Mouse (Mus musculus) splenic B cell, adult 2 months (primary cell): ENCODE data around the gene 2310022A10Rik.

ENCODE experiments used
- DNase-seq: peaks from one replicate; pipeline ENCODE4 v3.0.0-alpha.2; 2011; ENCODE audit warnings: low read depth, low spot score
- H3K27me3 ChIP-seq: 2 replicates; pipeline ENCODE4 v1.6.1; 2012; ENCODE audit warnings: mild to moderate bottlenecking, low read length, moderate library complexity, mixed read lengths; ENCODE audit not compliant: control insufficient read depth, poor library complexity, insufficient read depth, severe bottlenecking
- H3K36me3 ChIP-seq: 2 replicates; pipeline ENCODE4 v1.6.1; 2012; ENCODE audit warnings: mild to moderate bottlenecking, low read length, moderate library complexity, mixed read lengths; ENCODE audit not compliant: control insufficient read depth, poor library complexity, insufficient read depth, severe bottlenecking

2310022A10Rik gene

DNA sequence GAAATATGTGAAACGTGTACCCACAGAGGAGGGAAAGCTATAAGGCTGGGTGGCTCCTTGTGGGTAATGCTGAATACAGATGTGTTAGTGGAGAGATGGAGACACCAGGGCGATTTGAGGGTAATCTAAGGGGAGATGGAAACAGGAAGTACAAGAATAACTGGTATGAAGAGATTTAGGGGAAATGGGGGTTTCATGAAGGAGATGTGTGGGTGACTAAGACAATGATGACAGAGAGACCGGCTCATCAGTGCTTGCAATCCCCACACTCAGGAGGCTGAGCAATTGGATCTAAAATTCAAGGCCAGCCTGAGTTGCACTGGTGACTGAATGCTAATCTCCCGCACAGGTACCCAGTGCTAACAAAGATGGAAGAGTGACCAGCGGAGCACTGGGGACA, 963 bp upstream of the 2310022A10Rik start:
- Histone ChIP-seq H3K27me3 (no peaks in the 10 kb centered on the region), H3K36me3 (no peaks in the 10 kb centered on the region)
- peak; percentile 52 for DNase-seq

DNA sequence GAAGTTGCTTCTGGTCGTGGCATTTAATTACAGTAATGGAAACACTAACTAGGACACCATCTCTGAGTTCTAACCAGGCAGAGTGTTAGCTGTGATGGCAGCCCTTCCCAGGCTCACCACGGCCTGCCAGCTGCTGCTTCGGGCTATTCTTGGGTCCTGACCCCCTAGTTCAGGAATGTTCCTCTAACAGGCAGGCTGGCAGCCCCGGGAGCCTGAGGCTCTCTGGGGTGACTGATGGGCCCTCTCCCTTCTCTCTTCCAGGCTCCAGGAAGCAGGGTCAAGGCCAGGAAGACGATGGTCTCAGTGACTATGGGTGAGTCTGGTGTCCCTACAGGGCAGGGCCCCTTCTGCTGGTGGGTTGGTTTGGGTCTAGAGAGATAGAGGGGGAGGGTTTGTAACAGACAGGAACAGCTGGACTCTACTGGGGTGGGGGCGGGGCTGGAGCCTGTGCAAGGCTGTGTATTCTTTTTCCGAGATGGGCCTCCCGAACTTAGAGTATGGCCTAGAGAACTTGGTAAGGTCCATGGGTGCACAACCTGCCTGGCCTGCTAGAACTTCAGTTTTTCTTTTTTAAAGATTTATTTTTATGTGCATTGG, 7.4 kb downstream of the 2310022A10Rik start:
- DNase-seq, result no peak
- peaks cover 10% of the 10 kb centered on the region for H3K36me3 ChIP-seq
- no peaks in the 10 kb centered on the region for H3K27me3 ChIP-seq

DNA sequence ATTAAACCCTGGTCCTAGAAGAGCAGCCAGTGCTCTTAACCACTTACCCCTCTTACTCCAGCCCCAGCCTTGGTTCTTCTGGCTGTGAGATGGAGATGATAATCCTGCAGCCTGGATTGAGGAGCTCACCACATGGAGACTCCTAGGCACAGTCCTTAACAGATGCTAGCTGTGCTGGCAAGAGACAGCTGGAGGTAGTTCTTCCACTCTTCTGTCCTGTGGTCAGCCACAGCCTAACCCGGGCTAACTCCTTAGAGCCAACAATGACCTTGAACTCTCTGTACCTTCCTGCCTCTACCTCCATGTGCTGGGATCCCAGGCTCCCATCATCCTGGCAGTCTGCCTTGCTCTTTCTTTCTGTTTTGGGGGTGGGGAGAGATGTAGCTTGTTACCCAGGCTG, 7.9 kb downstream of the 2310022A10Rik start:
- Histone ChIP-seq H3K27me3 (no peaks in the 10 kb centered on the region), H3K36me3 (peaks cover 13% of the 10 kb centered on the region)
- no peak for DNase-seq

DNA sequence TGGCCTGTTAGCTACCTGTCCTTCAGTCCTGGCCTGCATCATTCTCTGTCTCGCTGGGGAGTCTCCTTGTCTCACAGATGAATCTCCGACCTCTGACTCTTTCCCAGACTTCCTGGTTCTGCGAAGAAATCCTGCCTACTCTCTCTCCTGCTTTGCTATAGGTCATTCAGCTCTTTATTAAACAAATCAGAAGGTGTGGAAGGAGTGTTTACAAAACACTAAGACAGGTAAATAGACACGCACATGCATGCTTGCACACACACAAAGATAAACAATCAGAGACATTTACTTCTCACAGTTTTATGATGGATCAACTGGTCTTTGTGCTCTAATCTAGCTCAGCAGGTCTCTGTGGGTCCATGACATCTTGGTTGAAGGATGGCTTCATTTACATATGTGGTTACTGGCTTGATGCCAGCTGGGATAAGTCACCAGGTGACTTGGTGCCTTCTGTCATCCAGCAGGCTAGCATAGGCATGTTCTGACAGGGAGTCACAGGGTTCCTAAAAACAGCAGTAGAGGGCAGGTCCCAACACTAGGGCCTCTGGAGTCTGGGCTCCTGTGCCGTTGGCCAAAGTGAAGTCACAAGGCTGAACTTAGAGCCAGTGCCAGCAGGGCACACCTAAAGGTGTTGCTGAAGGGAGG, 16.7 kb downstream of the 2310022A10Rik start:
- peaks cover 13% of the 10 kb centered on the region for H3K36me3 ChIP-seq
- DNase-seq, result no peak
- H3K27me3 ChIP-seq, result no peaks in the 10 kb centered on the region

DNA sequence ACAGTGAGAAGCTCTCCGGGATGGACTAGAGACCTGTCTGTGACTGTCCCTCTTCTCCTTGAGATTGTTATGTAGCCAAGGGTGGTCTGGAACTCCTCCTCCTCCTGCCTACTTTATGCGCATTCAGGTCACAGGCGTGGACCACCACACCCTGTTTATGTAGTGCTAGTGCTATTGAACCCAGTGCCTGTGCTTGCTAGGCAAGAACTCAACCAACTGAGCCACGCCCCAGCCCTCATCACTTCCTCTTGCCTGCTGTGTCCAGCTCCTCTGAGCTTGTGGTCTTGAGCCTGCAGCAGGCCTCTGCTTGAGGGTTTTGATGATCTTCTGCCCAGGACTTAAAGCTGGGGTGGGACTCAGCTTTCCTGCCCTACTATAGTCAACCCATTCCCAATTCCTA, 19.1 kb downstream of the 2310022A10Rik start:
- DNase-seq, result no peak
- no peaks in the 10 kb centered on the region for H3K27me3 ChIP-seq
- peaks cover 8% of the 10 kb centered on the region for H3K36me3 ChIP-seq

DNA sequence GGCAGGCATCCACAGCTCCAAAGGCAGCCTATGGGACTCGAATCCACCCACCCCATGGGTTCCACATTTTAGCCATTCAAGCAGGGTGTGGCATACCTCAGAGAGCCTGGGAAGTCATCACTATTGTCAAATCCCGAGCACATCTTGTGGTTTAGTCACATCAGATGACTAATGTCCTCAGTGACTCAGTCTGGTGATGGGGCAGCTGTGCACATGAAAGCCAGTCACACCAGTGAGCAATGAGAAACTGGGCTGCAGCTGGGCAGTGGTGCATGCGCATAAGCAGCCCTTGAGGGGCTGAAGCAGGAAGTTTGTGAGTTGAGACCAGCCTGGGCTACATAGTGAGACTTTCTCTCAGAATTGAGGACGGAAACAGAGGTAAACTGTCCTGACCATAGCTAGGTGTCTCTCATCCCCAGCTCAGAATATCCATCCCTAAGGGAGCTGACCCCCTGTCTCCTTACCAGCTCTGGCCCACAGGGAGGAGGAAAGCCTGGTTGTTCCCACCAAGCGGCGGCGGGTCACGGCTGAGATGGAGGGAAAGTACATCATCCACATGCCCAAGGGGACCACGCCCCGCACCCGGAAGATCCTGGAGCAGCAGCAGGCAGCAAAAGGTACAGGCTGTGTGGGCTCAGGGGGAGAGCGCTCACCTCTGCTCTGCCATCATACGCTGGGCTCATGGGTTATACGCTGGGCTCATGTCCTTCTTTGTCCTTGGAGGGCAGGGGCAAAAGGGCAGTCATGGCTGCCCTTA, 21.3 kb downstream of the 2310022A10Rik start:
- Histone ChIP-seq H3K27me3 (no peaks in the 10 kb centered on the region), H3K36me3 (peaks cover 1% of the 10 kb centered on the region; the same call in 1 of the 2 replicates)
- peak; percentile 32 for DNase-seq

DNA sequence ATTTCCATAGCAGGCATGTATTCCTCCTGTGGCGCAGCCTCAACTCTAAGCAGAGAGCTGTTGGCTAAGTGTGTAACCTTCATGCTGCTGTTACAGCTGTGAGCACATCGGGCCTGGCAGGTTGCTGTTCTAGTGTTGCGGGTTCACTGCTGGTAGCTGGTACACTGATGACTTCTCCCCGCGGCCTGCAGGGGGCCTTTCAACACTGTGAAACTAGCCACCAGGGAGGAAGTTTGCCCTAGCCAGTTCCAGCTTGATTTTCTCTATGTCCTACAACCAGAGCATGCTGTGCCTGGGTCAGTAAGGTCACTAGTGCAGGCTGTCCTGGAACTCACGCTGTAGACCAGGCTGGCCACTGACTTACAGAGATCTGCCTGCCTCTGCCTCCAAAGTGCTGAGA, 23.9 kb downstream of the 2310022A10Rik start:
- peak; percentile 75 for DNase-seq
- no peaks in the 10 kb centered on the region for H3K27me3 ChIP-seq
- H3K36me3 ChIP-seq, result peaks cover 1% of the 10 kb centered on the region; the same call in 1 of the 2 replicates

DNA sequence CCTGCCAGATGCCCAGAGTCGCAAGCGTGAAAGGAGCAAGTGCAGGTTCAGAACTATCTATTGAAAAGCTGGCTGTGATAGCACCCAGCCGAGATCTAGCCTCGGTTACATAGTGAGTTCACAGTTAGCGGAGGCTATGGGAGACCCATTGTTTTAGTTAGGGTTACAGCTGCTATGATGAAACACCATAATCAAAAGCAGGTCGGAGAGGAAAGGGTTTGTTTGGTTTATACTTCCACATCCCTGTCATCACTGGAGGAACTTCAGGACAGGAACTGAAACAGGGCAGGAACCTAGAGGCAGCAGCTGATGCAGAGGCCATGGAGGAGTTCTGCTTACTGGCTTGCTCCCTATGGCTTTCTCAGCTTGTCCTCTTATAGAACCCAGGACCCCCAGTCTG, 24.6 kb downstream of the 2310022A10Rik start:
- H3K27me3 ChIP-seq, result no peaks in the 10 kb centered on the region
- peak; percentile 19 for DNase-seq
- H3K36me3 ChIP-seq, result peaks cover 1% of the 10 kb centered on the region; the same call in 1 of the 2 replicates

DNA sequence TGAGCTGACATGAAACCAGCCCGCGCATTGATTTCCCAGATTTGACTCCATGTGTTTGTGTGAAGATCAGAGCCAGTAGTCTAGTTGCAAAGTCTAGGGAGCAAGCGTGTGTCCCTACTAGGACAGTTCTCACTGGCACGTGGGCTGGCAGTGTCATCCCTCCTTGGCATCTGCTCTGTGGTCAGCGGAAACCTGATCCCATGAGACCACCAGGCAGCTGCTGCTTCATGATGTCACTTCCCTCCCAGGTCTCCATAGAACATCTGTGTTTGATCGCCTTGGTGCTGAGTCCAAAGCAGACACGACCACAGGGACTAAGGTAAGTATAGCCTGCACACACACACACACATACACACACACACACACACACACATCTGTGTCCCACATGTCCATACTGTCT, 25.4 kb downstream of the 2310022A10Rik start:
- peak; percentile 51 for DNase-seq
- H3K27me3 ChIP-seq, result no peaks in the 10 kb centered on the region
- peaks cover 1% of the 10 kb centered on the region; the same call in 1 of the 2 replicates for H3K36me3 ChIP-seq

DNA sequence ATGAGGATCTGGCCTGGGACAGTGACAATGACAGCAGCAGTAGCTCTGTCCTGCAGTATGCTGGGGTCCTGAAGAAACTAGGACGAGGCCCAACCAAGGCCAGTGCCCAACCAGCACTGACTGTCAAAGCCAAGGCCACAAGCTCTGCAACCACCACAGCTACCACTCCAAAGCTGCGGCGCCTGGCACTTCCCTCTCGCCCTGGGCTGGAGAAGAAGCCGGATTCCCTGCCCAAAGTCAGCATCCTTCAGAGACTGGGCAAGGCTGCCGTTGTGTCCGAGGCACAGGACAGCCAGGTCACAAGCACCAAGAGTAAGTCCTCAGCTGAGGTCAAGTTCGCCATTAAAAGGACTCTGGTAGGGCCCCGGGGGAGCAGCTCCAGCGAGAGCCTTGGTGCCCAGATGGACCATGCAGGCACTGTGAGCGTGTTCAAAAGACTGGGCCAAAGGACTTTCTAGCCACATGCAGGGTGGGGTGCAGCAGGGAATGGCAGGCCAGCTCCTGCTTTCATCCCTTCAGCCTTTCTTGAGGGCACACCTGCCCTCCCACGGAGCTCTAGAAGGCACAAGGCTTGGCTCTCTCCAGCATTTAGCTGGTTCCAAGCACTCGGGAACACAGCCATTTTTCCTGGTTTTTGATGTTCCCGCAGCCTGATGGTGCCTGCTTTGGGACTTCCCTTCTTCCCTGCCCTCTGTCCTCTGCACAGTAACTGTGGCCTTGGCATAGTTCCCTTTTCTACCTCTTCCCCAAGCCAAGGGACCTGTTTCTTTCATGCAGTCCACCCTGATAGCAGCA, 27.5 kb downstream of the 2310022A10Rik start:
- no peak for DNase-seq
- Histone ChIP-seq H3K27me3 (no peaks in the 10 kb centered on the region), H3K36me3 (no peaks in the 10 kb centered on the region; the same call in 1 of the 2 replicates)

DNA sequence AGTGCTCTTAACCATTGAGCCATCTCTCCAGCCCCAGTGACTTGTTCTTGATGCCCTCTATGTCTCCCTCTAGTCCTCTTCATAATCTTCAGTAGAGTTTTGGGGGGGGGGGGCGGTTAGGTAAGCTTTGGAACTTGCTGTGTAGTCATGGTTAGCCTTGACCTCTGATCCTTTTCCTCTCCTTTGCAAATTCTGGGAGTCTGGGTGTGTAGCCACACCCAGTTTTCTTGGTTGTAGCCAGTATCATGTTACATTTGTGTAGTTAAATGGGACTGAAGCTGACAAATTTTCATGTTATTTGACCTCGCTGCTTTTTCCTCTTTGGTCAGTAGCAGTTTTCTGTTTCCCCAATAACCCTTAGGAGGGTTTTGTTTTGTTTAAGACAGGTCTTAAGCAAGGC, 33.8 kb downstream of the 2310022A10Rik start:
- DNase-seq, result no peak
- Histone ChIP-seq H3K36me3 (no peaks in the 10 kb centered on the region), H3K27me3 (no peaks in the 10 kb centered on the region)

DNA sequence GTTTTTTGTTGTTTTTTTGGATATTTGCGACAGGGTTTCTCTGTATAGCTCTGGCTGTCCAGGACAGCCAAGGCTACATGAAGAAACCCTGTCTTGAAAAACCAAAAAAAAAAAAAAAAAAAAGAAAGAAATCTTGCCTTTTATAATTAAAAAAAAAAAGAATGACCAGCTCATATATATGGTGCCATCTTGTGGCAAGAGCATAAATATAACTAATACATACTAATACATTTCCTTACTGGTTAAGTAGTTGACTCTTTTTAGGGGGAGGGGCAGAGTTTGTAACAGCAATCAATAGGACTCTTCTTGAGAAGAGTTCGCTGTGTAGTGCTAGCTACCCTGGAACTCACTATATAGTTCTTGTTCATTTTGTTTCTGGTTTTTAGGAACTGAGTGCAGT, 34.7 kb downstream of the 2310022A10Rik start:
- Histone ChIP-seq H3K27me3 (no peaks in the 10 kb centered on the region), H3K36me3 (no peaks in the 10 kb centered on the region)
- peak; percentile 47 for DNase-seq

DNA sequence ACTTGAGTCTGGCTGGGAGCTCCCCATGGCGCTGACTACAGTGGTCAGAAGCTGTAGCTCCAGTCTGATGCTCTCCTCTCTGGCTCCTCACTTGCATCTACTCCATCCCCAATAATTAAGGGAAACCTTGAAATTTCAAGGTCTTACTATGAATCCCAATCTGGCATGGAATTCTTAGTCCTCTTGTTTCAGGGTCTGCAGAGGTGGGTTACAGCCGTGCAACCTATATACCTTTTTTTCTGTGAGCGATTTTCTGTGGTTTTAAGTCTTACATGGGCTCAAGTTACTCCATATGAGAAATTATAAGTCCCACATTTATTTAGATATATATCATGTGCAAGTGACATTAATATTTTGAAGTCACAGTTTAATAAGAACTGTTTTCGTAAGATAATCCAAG, 37.1 kb downstream of the 2310022A10Rik start:
- H3K36me3 ChIP-seq, result no peaks in the 10 kb centered on the region
- DNase-seq, result no peak
- no peaks in the 10 kb centered on the region for H3K27me3 ChIP-seq

DNA sequence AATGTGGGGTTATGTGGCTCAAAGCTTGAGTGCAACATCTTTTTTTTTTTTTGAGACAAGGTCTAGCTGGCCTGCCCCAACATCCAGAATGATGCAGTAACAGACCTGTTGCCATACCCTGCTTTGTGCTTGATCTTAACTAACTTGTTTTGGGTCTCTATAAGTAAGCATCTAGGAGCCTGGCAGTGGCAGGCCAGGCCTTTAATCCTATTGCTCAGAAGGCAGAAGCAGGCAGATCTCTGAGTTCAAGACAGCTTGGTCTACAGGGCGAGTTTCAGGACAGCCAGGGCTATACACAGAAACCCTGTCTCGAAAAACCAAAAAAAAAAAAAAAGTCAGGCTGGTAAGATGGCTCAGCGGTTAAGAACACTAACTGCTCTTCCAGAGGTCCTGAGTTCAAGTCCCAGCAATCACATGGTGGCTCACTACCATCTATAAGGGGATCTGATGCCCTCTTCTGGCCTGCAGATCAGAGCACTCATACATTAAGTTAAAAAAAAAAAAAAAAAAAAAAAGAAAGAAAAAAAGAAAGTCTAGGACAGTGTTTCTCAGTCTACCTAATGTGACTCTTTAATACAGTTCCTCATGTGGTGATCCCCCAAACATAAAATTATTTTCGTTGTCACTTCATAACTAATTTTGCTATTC, 37.7 kb downstream of the 2310022A10Rik start:
- H3K27me3 ChIP-seq, result no peaks in the 10 kb centered on the region
- H3K36me3 ChIP-seq, result no peaks in the 10 kb centered on the region
- peak; percentile 56 for DNase-seq
